19 mouse cellular contexts compared by ENCODE assay signal in genomic region chr2:34962211-34962610, GRCm38 (mm10). TPM values are rescaled to one million over a fixed set of nuclear protein-coding genes. Genes with fewer than 3 reads are reported as not detected.
DNase-seq lines count a peak whose midpoint lies in the region; ATAC-seq and TF ChIP-seq lines count a peak whose summit lies in the region.
"Had no signal": no experiment of that assay in that cellular context is flagged by ENCODE, and none has a peak within 500 bp of the region (broad histone marks: within the 10 kb centered on the region; RNA-seq: fewer than 3 reads in every experiment).

No protein-coding gene starts in this region.

- ATAC-seq in kidney, embryonic 15.5 days (replicated peaks; ENCODE audit: low FRiP score): no peak
- ATAC-seq in activated CD4-positive, CD25-positive, alpha-beta regulatory T cell, adult 4 months: no peak
- ATAC-seq: forebrain, embryonic 15.5 days; intestine, postnatal 0 days; liver, embryonic 12.5 days; liver, postnatal 0 days; midbrain, embryonic 15.5 days had no signal

- no peak overlapping the region for H3K4me2 ChIP-seq in kidney, embryonic 15.5 days
- H3K4me2 ChIP-seq in CH12.LX (ENCODE audit: insufficient read depth, low read depth, poor library complexity, severe bottlenecking): peak overlapping the region; percentile 74

- no peaks in the 10 kb centered on the region for H3K36me3 ChIP-seq in kidney, embryonic 15.5 days
- H3K36me3 ChIP-seq in CH12.LX (replicated peaks in 1 of 2; ENCODE audit: control insufficient read depth in 1 of 2, insufficient read depth in 1 of 2, low read length in 1 of 2) (peaks cover 0 to 4% of the 10 kb centered on the region in 2 experiments), macrophage (ENCODE audit: inconsistent target) (no peaks in the 10 kb centered on the region)
- H3K36me3 ChIP-seq: embryonic facial prominence, embryonic 12.5 days; forebrain, embryonic 15.5 days; hindbrain, embryonic 12.5 days; liver, embryonic 12.5 days; midbrain, embryonic 15.5 days; stomach, embryonic 15.5 days had no signal

- H3K79me2 ChIP-seq in CH12.LX (replicated peaks; ENCODE audit: control insufficient read depth, extremely low read depth, insufficient read depth, poor library complexity, severe bottlenecking) (peaks cover 9% of the 10 kb centered on the region), macrophage (ENCODE audit: inconsistent target) (no peaks in the 10 kb centered on the region; the same call in 1 of the 2 replicates)

- H3K4me1 ChIP-seq in kidney, embryonic 15.5 days: peaks cover 57% of the 10 kb centered on the region
- H3K4me1 ChIP-seq in CH12.LX (ENCODE audit: control insufficient read depth in 1 of 2, insufficient read depth in 2 of 2): peaks cover 22 to 72% of the 10 kb centered on the region in 2 experiments
- H3K4me1 ChIP-seq: hindbrain, embryonic 12.5 days; midbrain, embryonic 15.5 days had no signal

- H3K4me3 ChIP-seq in kidney, embryonic 15.5 days (replicated peaks): no peak overlapping the region
- peak overlapping the region; percentile 17 to 49 (median 47) for H3K4me3 ChIP-seq in CH12.LX (replicated peaks in 1 of 3; ENCODE audit: low read depth in 2 of 3, low read length in 2 of 3, poor library complexity in 1 of 3)
- no peak overlapping the region for H3K4me3 ChIP-seq in macrophage (ENCODE audit: inconsistent target)
- H3K4me3 ChIP-seq: forebrain, embryonic 15.5 days had no signal

- peak overlapping the region; percentile 78 for H3K27ac ChIP-seq in kidney, embryonic 15.5 days
- H3K27ac ChIP-seq in CH12.LX (ENCODE audit: insufficient read depth, low read depth) (peak overlapping the region; percentile 97), macrophage (peak overlapping the region; percentile 83)
- H3K27ac ChIP-seq: embryonic facial prominence, embryonic 12.5 days; forebrain, embryonic 15.5 days; hindbrain, embryonic 12.5 days; hindbrain, postnatal 0 days; liver, embryonic 12.5 days; midbrain, embryonic 15.5 days; stomach, embryonic 15.5 days had no signal

- H3K9me3 ChIP-seq in kidney, embryonic 15.5 days (replicated peaks): no peaks in the 10 kb centered on the region
- H3K9me3 ChIP-seq in CH12.LX (replicated peaks; ENCODE audit: low read length): peaks cover 4% of the 10 kb centered on the region
- H3K9me3 ChIP-seq: embryonic facial prominence, embryonic 12.5 days; forebrain, embryonic 15.5 days; hindbrain, embryonic 12.5 days; liver, embryonic 12.5 days; midbrain, embryonic 15.5 days; stomach, embryonic 15.5 days had no signal

- in situ Hi-C loops in CH12.LX (cut with MboI; ENCODE audit: low pct_ligation_motif_present, low pct_unique_long_range_greater_than_20kb, low sequenced_read_pairs): loop anchor here (10.0 kb wide), 3 partner anchors 47 to 167 kb away; partner anchors contain the start of genes AI182371, Cntrl, Phf19 and Rabepk

- no peak for TF ChIP-seq CTCF in CH12.LX (conservative IDR thresholded peaks at IDR 0.05 in 1 of 2, IDR thresholded peaks at IDR 0.05 in 1 of 2; ENCODE audit: low read depth in 2 of 2, low read length in 2 of 2)

- H3K27me3 ChIP-seq in kidney, embryonic 15.5 days: no peaks in the 10 kb centered on the region
- no peaks in the 10 kb centered on the region for H3K27me3 ChIP-seq in CH12.LX (replicated peaks)
- H3K27me3 ChIP-seq: embryonic facial prominence, embryonic 12.5 days; forebrain, embryonic 15.5 days; midbrain, embryonic 15.5 days; stomach, embryonic 15.5 days had no signal

- dilution Hi-C loops in CH12.LX (cut with MboI; ENCODE audit: extremely low pct_ligation_motif_present, extremely low pct_unique_long_range_greater_than_20kb, low sequenced_read_pairs): no loop called here

- no peak for DNase-seq in kidney, adult 8-10 months
- DNase-seq in CD4-positive helper T cell, adult 2 months (ENCODE audit: low read depth, low spot score): peak; percentile 49
- no peak for DNase-seq in CH12.LX (ENCODE audit: extremely low read depth)
- DNase-seq in testis, postnatal 14 days (ENCODE audit: low spot score): no peak
- DNase-seq: cerebellum, adult 8-10 months; right cerebral cortex, adult 18-20 months had no signal

- TF ChIP-seq EP300 in CH12.LX (IDR thresholded peaks at IDR 0.05; ENCODE audit: low read length): no peak

- no peak for TF ChIP-seq POLR2A in CH12.LX (IDR thresholded peaks at IDR 0.05; ENCODE audit: low read depth, low read length)

- 69% methylated on average over 2 of the region's 2 CpGs for WGBS in kidney, embryonic 15.5 days
- 85% methylated on average over 2 of the region's 2 CpGs for WGBS in macrophage (ENCODE audit: missing documents)

- no peak overlapping the region for H3K9ac ChIP-seq in kidney, embryonic 15.5 days
- peak overlapping the region; percentile 70 for H3K9ac ChIP-seq in CH12.LX (ENCODE audit: insufficient read depth, low read depth)
- H3K9ac ChIP-seq: embryonic facial prominence, embryonic 12.5 days; forebrain, embryonic 15.5 days; liver, embryonic 12.5 days; midbrain, embryonic 15.5 days had no signal

- no peak for TF ChIP-seq RAD21 in CH12.LX (IDR thresholded peaks at IDR 0.05; ENCODE audit: low read depth, low read length)

TF ChIP-seq in CH12.LX, 34 proteins besides CTCF, POLR2A, EP300 and RAD21 (continues in another document):
- TF ChIP-seq GABPA (IDR thresholded peaks at IDR 0.05; ENCODE audit: insufficient replicate concordance, low read depth, low read length): no peak
- TF ChIP-seq MAX (IDR thresholded peaks at IDR 0.05; ENCODE audit: low read length): 0 out of 2 replicates have a peak, but pooled peaks have one; percentile 24
- TF ChIP-seq BHLHE40 (IDR thresholded peaks at IDR 0.05; ENCODE audit: low read depth, low read length): 0 out of 2 replicates have a peak, but pooled peaks have one; percentile 3
- TF ChIP-seq E2F4 (IDR thresholded peaks at IDR 0.05; ENCODE audit: insufficient replicate concordance, low read depth, low read length): no peak
- TF ChIP-seq NRF1 (IDR thresholded peaks at IDR 0.05; ENCODE audit: low read depth, low read length): no peak
- no peak for TF ChIP-seq TBP (conservative IDR thresholded peaks at IDR 0.05; ENCODE audit: low read depth, low read length)
- no peak for TF ChIP-seq SMC3 (IDR thresholded peaks at IDR 0.05; ENCODE audit: low read depth, low read length)
- TF ChIP-seq MXI1 (IDR thresholded peaks at IDR 0.05; ENCODE audit: low read depth, low read length): no peak; the same call in 1 of the 2 replicates
- TF ChIP-seq JUND (conservative IDR thresholded peaks at IDR 0.05; ENCODE audit: low read depth, low read length): no peak
- TF ChIP-seq USF2 (conservative IDR thresholded peaks at IDR 0.05; ENCODE audit: low read depth, low read length): no peak
- 0 out of 2 replicates have a peak, but pooled peaks have one; percentile 14 for TF ChIP-seq NELFE (IDR thresholded peaks at IDR 0.05; ENCODE audit: low read depth, low read length)
- no peak; the same call in 1 of the 2 replicates for TF ChIP-seq CHD2 (IDR thresholded peaks at IDR 0.05; ENCODE audit: low read length)
- TF ChIP-seq HCFC1 (IDR thresholded peaks at IDR 0.05; ENCODE audit: low read depth, low read length): no peak
- no peak for TF ChIP-seq JUN (IDR thresholded peaks at IDR 0.05; ENCODE audit: insufficient read depth, low read depth, low read length)
- no peak for TF ChIP-seq MYC (IDR thresholded peaks at IDR 0.05; ENCODE audit: low read depth, low read length)
- no peak for TF ChIP-seq POLR2AphosphoS2 (IDR thresholded peaks at IDR 0.05; ENCODE audit: low read depth, low read length)
- no peak for TF ChIP-seq ZKSCAN1 (IDR thresholded peaks at IDR 0.05; ENCODE audit: borderline replicate concordance, low read depth, low read length)
- TF ChIP-seq ZNF384 (IDR thresholded peaks at IDR 0.05; ENCODE audit: low read depth, low read length): no peak
- TF ChIP-seq ZC3H11A (IDR thresholded peaks at IDR 0.05; ENCODE audit: low read depth, low read length): no peak
- no peak for TF ChIP-seq IRF4 (IDR thresholded peaks at IDR 0.05; ENCODE audit: low read depth, low read length)
- TF ChIP-seq ZMIZ1 (IDR thresholded peaks at IDR 0.05; ENCODE audit: low read depth, low read length): no peak
- TF ChIP-seq ELF1 (IDR thresholded peaks at IDR 0.05; ENCODE audit: low read depth, low read length): no peak
- TF ChIP-seq USF1 (IDR thresholded peaks at IDR 0.05; ENCODE audit: low read depth, low read length): no peak
- no peak for TF ChIP-seq KAT2A (IDR thresholded peaks at IDR 0.05; ENCODE audit: insufficient replicate concordance, low read length)
- peak; percentile 36; the same call in 1 of the 2 replicates for TF ChIP-seq MAZ (IDR thresholded peaks at IDR 0.05; ENCODE audit: low read depth, low read length)
- TF ChIP-seq UBTF (IDR thresholded peaks at IDR 0.05; ENCODE audit: low read depth, low read length): no peak
- no peak for TF ChIP-seq RCOR1 (conservative IDR thresholded peaks at IDR 0.05; ENCODE audit: low read depth, low read length)

RNA-seq across cellular contexts. Expression of gene Traf1, which starts 0.6 kb away (rescaled TPM):
- polyA plus RNA-seq in kidney, embryonic 15.5 days (2015; fragmentation: Nextera tagmentation; extraction: Ambion mirVana): 23.2 and 25.4 TPM in 2 replicates
- total RNA-seq in CH12.LX (2012; rRNA removed) (99.2 and 151 TPM in 2 replicates), CH12.LX (2014; rRNA removed) (58.8 and 66.9 TPM in 2 replicates)
- polyA plus RNA-seq in CH12.LX (2012; ENCODE audit: insufficient read length, low read depth) (46.4 and 47.9 TPM in 2 replicates), macrophage (2018) (3.0 to 7.8 TPM (median 3.3 TPM) in 3 replicates)
- total RNA-seq in macrophage (2018; cell fraction: chromatin; rRNA removed): 1,000 to 10,000 TPM in 2 of 26 experiments, 100 to 1,000 TPM in 17, 10 to 100 TPM in 7; 17.9 to 1,486 (median 305) TPM
- total RNA-seq in macrophage (2018; cell fraction: cytosol; rRNA removed): 100 to 1,000 TPM in 4 of 26 experiments, 10 to 100 TPM in 16, 1 to 10 TPM in 6; 4.1 to 298 (median 39.1) TPM
- total RNA-seq in macrophage (2018; cell fraction: nucleus; rRNA removed): 1,000 to 10,000 TPM in 1 of 26 experiments, 100 to 1,000 TPM in 19, 10 to 100 TPM in 6; 18.6 to 1,031 (median 263) TPM
- 100 to 1,000 TPM; 213 to 237 TPM for polyA plus RNA-seq in activated CD4-positive, CD25-positive, alpha-beta regulatory T cell, adult 4 months (2017; shearing (Covaris generic))
- polyA plus RNA-seq: neural tube, embryonic 11.5 days had no signal

RNA-seq across cellular contexts. Expression of gene Phf19, which starts 48.4 kb away (rescaled TPM):
- polyA plus RNA-seq in kidney, embryonic 15.5 days (2015; fragmentation: Nextera tagmentation; extraction: Ambion mirVana): 24.6 and 26.3 TPM in 2 replicates
- 16.8 and 17.0 TPM in 2 replicates for total RNA-seq in CH12.LX (2012; rRNA removed)
- total RNA-seq in CH12.LX (2014; rRNA removed): 20.5 and 25.0 TPM in 2 replicates
- 25.4 and 27.9 TPM in 2 replicates for polyA plus RNA-seq in CH12.LX (2012; ENCODE audit: insufficient read length, low read depth)
- 10 to 100 TPM in 8 of 26 experiments, 1 to 10 TPM in 18; 2.5 to 22.3 (median 7.0) TPM for total RNA-seq in macrophage (2018; cell fraction: chromatin; rRNA removed)
- total RNA-seq in macrophage (2018; cell fraction: cytosol; rRNA removed): 1 to 10 TPM; 1.4 to 3.6 (median 2.5) TPM
- total RNA-seq in macrophage (2018; cell fraction: nucleus; rRNA removed): 10 to 100 TPM in 1 of 26 experiments, 1 to 10 TPM in 25; 1.8 to 15.1 (median 3.8) TPM
- 0.77 to 6.5 TPM (median 3.5 TPM) in 3 replicates for polyA plus RNA-seq in macrophage (2018)
- polyA plus RNA-seq in activated CD4-positive, CD25-positive, alpha-beta regulatory T cell, adult 4 months (2017; shearing (Covaris generic)): 1 to 10 TPM; 1.2 to 1.8 TPM

Comparison
In these comparisons a context has a peak if more than half of its experiments do, and no peak if none do; other contexts are left out.
1. H3K4me3 ChIP-seq: peak in CH12.LX (3 of 3); none in kidney, embryonic 15.5 days (single experiment) and macrophage (single experiment).
2. Peak in every context shown above with its lines, with median percentiles within 50 percentile points of each other: H3K27ac ChIP-seq.